Mouse (Mus musculus) cerebellum, adult 2 months (tissue): ENCODE data around the gene Camk2d.

ENCODE experiments used
- CTCF ChIP-seq: fragments of 200-500 bp; IDR thresholded peaks from 2 replicates; pipeline ENCODE4 v1.5.1; 2011; ENCODE audit warnings: low read depth, mild to moderate bottlenecking, control low read depth, low read length, moderate library complexity, borderline replicate concordance; ENCODE audit not compliant: insufficient read depth
- POLR2A ChIP-seq: fragments of 200-500 bp; IDR thresholded peaks from 2 replicates; pipeline ENCODE4 v1.6.1; 2011; ENCODE audit warnings: low read length, control low read depth, borderline replicate concordance; ENCODE audit not compliant: insufficient read depth

DNA sequence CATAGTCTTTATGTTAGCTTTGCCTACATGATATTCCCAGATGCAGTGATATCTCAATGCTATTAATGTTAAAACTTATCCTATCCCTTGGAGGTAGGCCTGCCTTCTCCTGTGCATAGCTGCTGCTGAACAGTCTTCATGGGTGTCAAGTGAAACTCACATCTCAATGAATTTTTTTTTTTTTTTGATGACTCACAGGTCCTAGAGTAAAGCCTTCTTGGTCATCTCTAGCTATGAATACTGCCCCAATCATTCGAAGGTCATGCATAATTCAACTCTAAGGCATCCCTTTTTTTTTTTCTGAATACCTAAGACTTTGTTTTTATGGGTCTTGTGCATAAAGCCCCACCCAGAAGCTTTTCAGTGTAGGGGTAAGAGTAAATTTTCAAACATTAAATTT, 181.8 kb downstream of the Camk2d start:
- TF ChIP-seq CTCF (no peak), POLR2A (no peak)
